Comparison of ENCODE assay signal across 9 mouse cellular contexts in the genomic region with DNA sequence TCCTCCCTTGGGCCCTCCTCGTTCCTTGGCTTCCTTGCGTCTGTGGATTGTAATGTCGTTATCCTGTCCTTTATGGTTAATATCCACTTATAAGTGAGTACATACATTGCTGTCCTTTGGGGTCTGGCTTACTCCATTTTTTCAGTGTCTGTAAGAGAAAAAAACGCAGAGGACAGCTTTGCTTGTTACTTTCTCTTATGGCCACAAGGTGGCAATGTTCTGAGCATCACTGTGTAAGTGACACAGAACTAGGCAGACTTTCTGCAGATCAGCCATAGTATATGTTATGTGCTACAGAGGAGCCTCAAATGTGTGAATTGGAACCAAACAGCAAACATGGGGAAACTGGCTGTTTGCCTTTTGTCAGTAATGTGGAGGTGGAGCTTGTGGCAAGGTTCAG. TPM values are rescaled to one million over a fixed set of nuclear protein-coding genes. Genes with fewer than 3 reads are reported as not detected.
A peak's percentile ranks its signal among the peaks of the same experiment; 100 is the strongest.
DNase-seq lines count a peak whose midpoint lies in the region; TF ChIP-seq lines count a peak whose summit lies in the region.
"Had no signal": no experiment of that assay in that cellular context is flagged by ENCODE, and none has a peak within 500 bp of the region (broad histone marks: within the 10 kb centered on the region; RNA-seq: fewer than 3 reads in every experiment).

No protein-coding gene starts in this region.

- no peaks in the 10 kb centered on the region for H3K4me1 ChIP-seq in cerebellum, adult 2 months (ENCODE audit: control insufficient read depth, insufficient read depth, low read length)
- peaks cover 32% of the 10 kb centered on the region for H3K4me1 ChIP-seq in limb, embryonic 10.5 days
- H3K4me1 ChIP-seq: heart, embryonic 13.5 days had no signal

- no peaks in the 10 kb centered on the region for H3K27me3 ChIP-seq in cerebellum, adult 2 months (ENCODE audit: control insufficient read depth, insufficient read depth, low read length)
- H3K27me3 ChIP-seq in limb, embryonic 10.5 days (ENCODE audit: low read depth, poor library complexity, severe bottlenecking), result no peaks in the 10 kb centered on the region
- no peaks in the 10 kb centered on the region; the same call in 1 of the 2 replicates for H3K27me3 ChIP-seq in splenic B cell, adult 2 months (ENCODE audit: control insufficient read depth, insufficient read depth, low read length, poor library complexity, severe bottlenecking)

- H3K27ac ChIP-seq in cerebellum, adult 2 months (ENCODE audit: insufficient read depth, low read length), result no peak overlapping the region
- no peak overlapping the region for H3K27ac ChIP-seq in limb, embryonic 10.5 days
- H3K27ac ChIP-seq: heart, embryonic 13.5 days had no signal

- TF ChIP-seq POLR2A in cerebellum, adult 2 months (IDR thresholded peaks at IDR 0.05; ENCODE audit: borderline replicate concordance, insufficient read depth, low read length), result no peak

- WGBS in cerebellum, adult 2 months, result 31% methylated on average over 4 of the region's 4 CpGs
- WGBS in limb, embryonic 10.5 days, result 36% methylated on average over 4 of the region's 4 CpGs

- no peak overlapping the region for H3K4me3 ChIP-seq in cerebellum, adult 2 months (replicated peaks; ENCODE audit: insufficient read depth, low read depth, low read length)
- H3K4me3 ChIP-seq in limb, embryonic 10.5 days, result no peak overlapping the region
- H3K4me3 ChIP-seq: heart, embryonic 13.5 days had no signal

- H3K36me3 ChIP-seq in limb, embryonic 10.5 days, result no peaks in the 10 kb centered on the region
- no peaks in the 10 kb centered on the region for H3K36me3 ChIP-seq in splenic B cell, adult 2 months (ENCODE audit: control insufficient read depth, insufficient read depth, low read length, poor library complexity, severe bottlenecking)
- H3K36me3 ChIP-seq: heart, embryonic 13.5 days had no signal

- peak; percentile 8 to 34 for DNase-seq in cerebellum, postnatal 14 days
- DNase-seq in cerebellum, adult 2 months, result no peak
- DNase-seq in thymus, postnatal 0 days (ENCODE audit: low spot score), result peak; percentile 33
- DNase-seq in thymus, postnatal 14 days, result no peak
- DNase-seq in limb, embryonic 10.5 days (ENCODE audit: low spot score), result peak; percentile 30
- peak; percentile 4 for DNase-seq in splenic B cell, adult 2 months (ENCODE audit: low read depth, low spot score)
- DNase-seq in urinary bladder, postnatal 10 days (ENCODE audit: low spot score), result no peak
- no peak for DNase-seq in spleen, postnatal 36 days (ENCODE audit: low spot score in 2 of 2)

- TF ChIP-seq CTCF in cerebellum, adult 2 months (IDR thresholded peaks at IDR 0.05; ENCODE audit: borderline replicate concordance, insufficient read depth, low read depth, low read length), result no peak

- no peaks in the 10 kb centered on the region for H3K9me3 ChIP-seq in limb, embryonic 10.5 days (replicated peaks)
- H3K9me3 ChIP-seq: heart, embryonic 13.5 days had no signal

RNA-seq across cellular contexts. Expression of a gene that starts 17.6 kb away (rescaled TPM):
- polyA plus RNA-seq in cerebellum, adult 2 months (2012; rRNA removed), result 0.33 and 0.39 TPM in 2 replicates
- 0.08 and 0.12 TPM in 2 replicates for polyA plus RNA-seq in thymus, postnatal 0 days (2015; fragmentation: Nextera tagmentation; extraction: Ambion mirVana)
- 0.08 and 0.14 TPM in 2 replicates for polyA plus RNA-seq in limb, embryonic 10.5 days (2016; fragmentation: Nextera tagmentation; extraction: Ambion mirVana)

RNA-seq across cellular contexts. Expression of a gene that starts 54.8 kb away (rescaled TPM):
- 60.5 and 62.5 TPM in 2 replicates for polyA plus RNA-seq in cerebellum, adult 2 months (2012; rRNA removed)
- 94.0 and 96.4 TPM in 2 replicates for polyA plus RNA-seq in thymus, postnatal 0 days (2015; fragmentation: Nextera tagmentation; extraction: Ambion mirVana)
- 135 and 140 TPM in 2 replicates for polyA plus RNA-seq in limb, embryonic 10.5 days (2016; fragmentation: Nextera tagmentation; extraction: Ambion mirVana)

Comparison
In these comparisons a context has a peak if more than half of its experiments do, and no peak if none do; other contexts are left out.
1. DNase-seq: peak in cerebellum, postnatal 14 days (2 of 2), thymus, postnatal 0 days (single experiment), limb, embryonic 10.5 days (single experiment) and splenic B cell, adult 2 months (single experiment); none in cerebellum, adult 2 months (0 of 2), thymus, postnatal 14 days (single experiment), urinary bladder, postnatal 10 days (single experiment) and spleen, postnatal 36 days (0 of 2).